Mouse (Mus musculus) hindbrain, embryonic 15.5 days (tissue): ENCODE data around the gene Krtap17-1. TPM values are rescaled to one million over a fixed set of nuclear protein-coding genes. Genes with fewer than 3 reads are reported as not detected.

Source experiments
- ATAC-seq: fragments of 200-750 bp; cut with Nextera tagmentation; 2 replicates; pipeline ENCODE4 v1.8.0; 2017; ENCODE audit warnings: low read depth, moderate number of reproducible peaks, moderate TSS enrichment; ENCODE audit not compliant: low FRiP score
- H3K27ac ChIP-seq: fragments of 300-500 bp; sonication (generic); replicated peaks from 2 replicates; pipeline ENCODE4 v1.5.1; 2015; ENCODE audit warnings: mild to moderate bottlenecking, inconsistent platforms
- H3K27me3 ChIP-seq: fragments of 300-500 bp; sonication (generic); 2 replicates; pipeline ENCODE4 v1.6.1; 2015; ENCODE audit warnings: control low read depth, inconsistent platforms
- H3K36me3 ChIP-seq: fragments of 300-500 bp; sonication (generic); 2 replicates; pipeline ENCODE4 v1.6.1; 2015; ENCODE audit warnings: control low read depth, inconsistent platforms
- H3K4me1 ChIP-seq: fragments of 300-500 bp; sonication (generic); replicated peaks from 2 replicates; pipeline ENCODE4 v1.6.1; 2015; ENCODE audit warnings: control low read depth, inconsistent platforms
- H3K4me2 ChIP-seq: fragments of 300-500 bp; sonication (generic); 2 replicates; pipeline ENCODE4 v1.6.1; 2015; ENCODE audit warnings: moderate library complexity, mild to moderate bottlenecking, inconsistent platforms
- H3K4me3 ChIP-seq: fragments of 300-500 bp; sonication (generic); 2 replicates; pipeline ENCODE4 v1.5.1; 2015; ENCODE audit warnings: mild to moderate bottlenecking, inconsistent platforms
- H3K9ac ChIP-seq: fragments of 300-500 bp; sonication (generic); 2 replicates; pipeline ENCODE4 v1.6.1; 2015; ENCODE audit warnings: inconsistent platforms
- H3K9me3 ChIP-seq: fragments of 300-500 bp; sonication (generic); 2 replicates; pipeline ENCODE4 v1.6.1; 2016; ENCODE audit warnings: control low read depth, inconsistent platforms
- WGBS: fragments of 180-500 bp; shearing (Covaris S2); methylation state at CpG from one replicate; pipeline ENCODE4 v1.1.7; 2015; 5-methylcytosine and 5-hydroxymethylcytosine counted together
- polyA plus RNA-seq: library from polyadenylated mRNA; unstranded; fragments of >200 nt; fragmentation: Nextera tagmentation; extraction: Ambion mirVana; gene quantifications from 2 replicates; pipeline ENCODE4 v1.2.1, GENCODE M21; 2015

The Krtap17-1 gene
- polyA plus RNA-seq, 1 experiment from 2014 or later = 1.2 TPM

DNA sequence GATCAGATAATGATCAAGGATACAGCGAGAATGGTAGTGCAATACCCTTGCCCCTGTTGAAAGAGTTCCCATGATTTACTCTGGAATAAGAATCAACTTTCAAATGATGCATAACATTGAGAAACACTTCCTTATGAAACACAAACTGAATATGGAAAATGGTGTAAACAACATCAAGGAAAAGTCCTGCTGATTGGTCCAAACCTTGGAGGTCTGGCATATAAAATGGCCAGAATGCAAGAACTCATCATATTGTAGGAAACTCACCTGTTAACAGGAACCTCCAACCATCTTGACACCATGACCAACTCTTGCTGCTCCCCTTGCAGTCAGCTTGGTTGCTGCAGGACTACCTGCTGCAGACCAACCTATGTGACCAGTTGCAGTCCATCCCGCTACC lies 45.6 kb downstream of the Krtap17-1 start, which contains the start of gene Krtap9-5:
Gene Krtap9-5, plus strand, starts transcription at position 301 of the 400 bp plus-strand sequence.
- H3K4me1 ChIP-seq = no peaks in the 10 kb centered on the region
- no peak within 1 kb of the TSS for H3K4me2 ChIP-seq
- H3K36me3 ChIP-seq = no peaks in the 10 kb centered on the region
- H3K27me3 ChIP-seq = no peaks in the 10 kb centered on the region
- no peak for ATAC-seq
- 93% methylated on average over 2 of the region's 2 CpGs for WGBS
- H3K4me3 ChIP-seq = no peak within 1 kb of the TSS
- no peak within 1 kb of the TSS for H3K9ac ChIP-seq
- no peaks in the 10 kb centered on the region; the same call in 1 of the 2 replicates for H3K9me3 ChIP-seq
- no peak within 1 kb of the TSS for H3K27ac ChIP-seq

Other genes with a start within 250 kb of the Krtap17-1 start
- not detected in 2 replicates for gene Gm11595, start 221.1 kb downstream of the Krtap17-1 start, polyA plus RNA-seq
- not detected in 2 replicates for gene Krtap4-8, start 213.3 kb downstream of the Krtap17-1 start, polyA plus RNA-seq
- gene Krtap4-9, start 208.8 kb downstream of the Krtap17-1 start, polyA plus RNA-seq = not detected in 2 replicates
- gene Gm11596, start 200.5 kb downstream of the Krtap17-1 start, polyA plus RNA-seq = not detected in 2 replicates
- not detected in 2 replicates for gene Gm11569, start 195.1 kb downstream of the Krtap17-1 start, polyA plus RNA-seq
- not detected in 2 replicates for gene Gm11554, start 189.5 kb downstream of the Krtap17-1 start, polyA plus RNA-seq
- not detected in 2 replicates for gene Krtap4-13, start 184.1 kb downstream of the Krtap17-1 start, polyA plus RNA-seq
- gene Gm11564, start 178.3 kb downstream of the Krtap17-1 start, polyA plus RNA-seq = not detected in 2 replicates
- not detected in 2 replicates for gene 2300003K06Rik, start 155.9 kb downstream of the Krtap17-1 start, polyA plus RNA-seq
- gene Krtap4-16, start 142.4 kb downstream of the Krtap17-1 start, polyA plus RNA-seq = not detected in 2 replicates
- not detected in 2 replicates for gene Gm11568, start 136.1 kb downstream of the Krtap17-1 start, polyA plus RNA-seq
- not detected in 2 replicates for gene Gm11559, start 129.5 kb downstream of the Krtap17-1 start, polyA plus RNA-seq
- gene Krtap9-1, start 120.6 kb downstream of the Krtap17-1 start, polyA plus RNA-seq = not detected in 2 replicates
- gene Gm11567, start 114.8 kb downstream of the Krtap17-1 start, polyA plus RNA-seq = not detected in 2 replicates
- not detected in 2 replicates for gene Krtap31-1, start 86.1 kb downstream of the Krtap17-1 start, polyA plus RNA-seq
- not detected in 2 replicates for gene Gm11565, start 79.2 kb downstream of the Krtap17-1 start, polyA plus RNA-seq
- gene Krtap31-2, start 57.7 kb downstream of the Krtap17-1 start, polyA plus RNA-seq = not detected in 2 replicates
- not detected in 2 replicates for gene Krtap9-5, start 45.5 kb downstream of the Krtap17-1 start, polyA plus RNA-seq
- not detected in 2 replicates for gene Krtap29-1, start 14.9 kb downstream of the Krtap17-1 start, polyA plus RNA-seq
- 0.10 TPM in 2 replicates for gene Krtap16-1, start 7.4 kb downstream of the Krtap17-1 start, polyA plus RNA-seq
- not detected in 2 replicates for gene Krt33a, start 22.2 kb upstream of the Krtap17-1 start, polyA plus RNA-seq
- 0.13 TPM in 1 of 2 replicates, not detected in the other for gene Krt33b, start 35.9 kb upstream of the Krtap17-1 start, polyA plus RNA-seq
- gene Krt34, start 47.6 kb upstream of the Krtap17-1 start, polyA plus RNA-seq = not detected in 2 replicates
- not detected in 2 replicates for gene Krt31, start 56.6 kb upstream of the Krtap17-1 start, polyA plus RNA-seq
- gene Krt32, start 94.2 kb upstream of the Krtap17-1 start, polyA plus RNA-seq = not detected in 2 replicates
- gene Krt35, start 102.2 kb upstream of the Krtap17-1 start, polyA plus RNA-seq = not detected in 2 replicates
- gene Krt36, start 111.6 kb upstream of the Krtap17-1 start, polyA plus RNA-seq = not detected in 2 replicates
- 0.09 TPM in 1 of 2 replicates, not detected in the other for gene Krt13, start 127.6 kb upstream of the Krtap17-1 start, polyA plus RNA-seq
- 0.49 and 1.3 TPM in 2 replicates for gene Krt15, start 141.9 kb upstream of the Krtap17-1 start, polyA plus RNA-seq
- gene Krt19, start 154.7 kb upstream of the Krtap17-1 start, polyA plus RNA-seq = 2.0 and 2.4 TPM in 2 replicates
- gene Krt9, start 199.3 kb upstream of the Krtap17-1 start, polyA plus RNA-seq = not detected in 2 replicates
- 0.24 and 0.40 TPM in 2 replicates for gene Krt14, start 213.6 kb upstream of the Krtap17-1 start, polyA plus RNA-seq